ENCODE assay signal across 13 mouse cellular contexts in the genomic region with DNA sequence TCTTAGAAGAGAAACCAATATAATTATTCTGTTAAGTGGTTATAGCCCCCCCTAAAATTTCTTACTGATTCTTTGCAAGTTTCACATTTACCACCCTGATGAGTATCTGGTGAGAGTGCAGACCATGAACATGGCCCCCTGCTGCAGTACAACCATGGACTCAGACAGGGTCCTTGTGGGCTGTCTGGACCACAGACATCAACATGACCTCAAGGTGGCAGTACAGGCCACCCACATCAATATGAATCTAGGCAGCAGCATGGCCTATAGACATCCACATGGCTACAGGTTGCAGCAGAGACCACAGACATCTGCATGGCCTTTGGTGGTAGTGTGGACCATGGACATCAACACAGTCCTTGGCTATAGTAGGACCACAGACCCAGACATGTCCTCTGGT. TPM values are rescaled to one million over a fixed set of nuclear protein-coding genes. Genes with fewer than 3 reads are reported as not detected.
DNase-seq lines count a peak whose midpoint lies in the region; ATAC-seq and TF ChIP-seq lines count a peak whose summit lies in the region.
"Had no signal": no experiment of that assay in that cellular context is flagged by ENCODE, and none has a peak within 500 bp of the region (broad histone marks: within the 10 kb centered on the region; RNA-seq: fewer than 3 reads in every experiment).

No protein-coding gene starts in this region.

- in situ Hi-C loops in CH12.LX (cut with MboI; ENCODE audit: low pct_ligation_motif_present, low pct_unique_long_range_greater_than_20kb, low sequenced_read_pairs), result no loop called here

- H3K4me3 ChIP-seq in kidney, embryonic 15.5 days (replicated peaks), result no peak overlapping the region
- H3K4me3 ChIP-seq in CH12.LX (replicated peaks in 1 of 3; ENCODE audit: low read depth in 2 of 3, low read length in 2 of 3, poor library complexity in 1 of 3), result no peak overlapping the region

- ATAC-seq in kidney, embryonic 15.5 days (replicated peaks; ENCODE audit: low FRiP score), result no peak
- ATAC-seq: inflammation-experienced regulatory T-cells, adult 6 months had no signal

- TF ChIP-seq CTCF in CH12.LX (conservative IDR thresholded peaks at IDR 0.05 in 1 of 2, IDR thresholded peaks at IDR 0.05 in 1 of 2; ENCODE audit: low read depth in 2 of 2, low read length in 2 of 2), result peak in 1 of 2 experiments; percentile 49; a peak in 2 of 4 replicates

- no peaks in the 10 kb centered on the region for H3K9me3 ChIP-seq in kidney, embryonic 15.5 days (replicated peaks)
- no peaks in the 10 kb centered on the region for H3K9me3 ChIP-seq in CH12.LX (replicated peaks; ENCODE audit: low read length)

- intact Hi-C loops in left cerebral cortex, postnatal 36 days (cut with DNase I), result no loop called here

- no peak overlapping the region for H3K4me2 ChIP-seq in kidney, embryonic 15.5 days
- H3K4me2 ChIP-seq in CH12.LX (ENCODE audit: insufficient read depth, low read depth, poor library complexity, severe bottlenecking), result no peak overlapping the region

- TF ChIP-seq RAD21 in CH12.LX (IDR thresholded peaks at IDR 0.05; ENCODE audit: low read depth, low read length), result peak; percentile 11; the same call in 1 of the 2 replicates

- TF ChIP-seq POLR2A in CH12.LX (IDR thresholded peaks at IDR 0.05; ENCODE audit: low read depth, low read length), result no peak

- peak; percentile 43 for DNase-seq in kidney, adult 11 months
- DNase-seq in 416B (ENCODE audit: low read depth) (peak; percentile 5), CH12.LX (ENCODE audit: extremely low read depth) (peak; percentile 29)
- peak; percentile 37 for DNase-seq in kidney, postnatal 10 days
- DNase-seq in urinary bladder, adult 18-20 months (ENCODE audit: low spot score in 2 of 2), result no peak
- no peak for DNase-seq in frontal cortex, postnatal 10 days (ENCODE audit: low spot score in 2 of 2)
- DNase-seq in left cerebral cortex, postnatal 36 days (ENCODE audit: low spot score in 2 of 2), result no peak
- DNase-seq: gastrocnemius, postnatal 10 days; lung, postnatal 4 days had no signal

- H3K27ac ChIP-seq in kidney, embryonic 15.5 days, result no peak overlapping the region
- H3K27ac ChIP-seq in CH12.LX (ENCODE audit: insufficient read depth, low read depth), result no peak overlapping the region

- dilution Hi-C loops in CH12.LX (cut with MboI; ENCODE audit: extremely low pct_ligation_motif_present, extremely low pct_unique_long_range_greater_than_20kb, low sequenced_read_pairs), result no loop called here

- no peak for TF ChIP-seq EP300 in CH12.LX (IDR thresholded peaks at IDR 0.05; ENCODE audit: low read length)

- H3K9ac ChIP-seq in kidney, embryonic 15.5 days, result no peak overlapping the region
- H3K9ac ChIP-seq in CH12.LX (ENCODE audit: insufficient read depth, low read depth), result no peak overlapping the region

- no peaks in the 10 kb centered on the region for H3K79me2 ChIP-seq in CH12.LX (replicated peaks; ENCODE audit: control insufficient read depth, extremely low read depth, insufficient read depth, poor library complexity, severe bottlenecking)

- H3K36me3 ChIP-seq in kidney, embryonic 15.5 days, result no peaks in the 10 kb centered on the region
- H3K36me3 ChIP-seq in CH12.LX (replicated peaks in 1 of 2; ENCODE audit: control insufficient read depth in 1 of 2, insufficient read depth in 1 of 2, low read length in 1 of 2), result no peaks in the 10 kb centered on the region

- H3K4me1 ChIP-seq in kidney, embryonic 15.5 days, result no peaks in the 10 kb centered on the region
- no peaks in the 10 kb centered on the region for H3K4me1 ChIP-seq in CH12.LX (ENCODE audit: control insufficient read depth in 1 of 2, insufficient read depth in 2 of 2)

- H3K27me3 ChIP-seq in kidney, embryonic 15.5 days, result no peaks in the 10 kb centered on the region
- H3K27me3 ChIP-seq in CH12.LX (replicated peaks), result no peaks in the 10 kb centered on the region

TF ChIP-seq in CH12.LX, 34 proteins besides CTCF, POLR2A, EP300 and RAD21:
- TF ChIP-seq E2F4 (IDR thresholded peaks at IDR 0.05; ENCODE audit: insufficient replicate concordance, low read depth, low read length), result no peak
- TF ChIP-seq JUND (conservative IDR thresholded peaks at IDR 0.05; ENCODE audit: low read depth, low read length), result no peak
- 0 out of 2 replicates have a peak, but pooled peaks have one; percentile 9 for TF ChIP-seq SMC3 (IDR thresholded peaks at IDR 0.05; ENCODE audit: low read depth, low read length)

RNA-seq across cellular contexts. Expression of a gene that starts 8.5 kb away (rescaled TPM):
- polyA plus RNA-seq in kidney, embryonic 15.5 days (2015; fragmentation: Nextera tagmentation; extraction: Ambion mirVana), result 3.1 and 3.3 TPM in 2 replicates
- total RNA-seq in CH12.LX (2012; rRNA removed), result not detected in 2 replicates
- not detected in 2 replicates for total RNA-seq in CH12.LX (2014; rRNA removed)
- not detected in 2 replicates for polyA plus RNA-seq in CH12.LX (2012; ENCODE audit: insufficient read length, low read depth)
- under 1 TPM; 0.20 to 0.97 TPM for total RNA-seq in left cerebral cortex, postnatal 36 days (2021)
- total RNA-seq: MEL had no signal
- polyA plus RNA-seq: heart, embryonic 14.5 days; inflammation-experienced regulatory T-cells, adult 6 months had no signal

RNA-seq across cellular contexts. Expression of a gene that starts 19.6 kb away (rescaled TPM):
- 1.1 and 1.4 TPM in 2 replicates for polyA plus RNA-seq in kidney, embryonic 15.5 days (2015; fragmentation: Nextera tagmentation; extraction: Ambion mirVana)
- total RNA-seq in CH12.LX (2012; rRNA removed) (not detected in 2 replicates), CH12.LX (2014; rRNA removed) (not detected in 2 replicates)
- polyA plus RNA-seq in CH12.LX (2012; ENCODE audit: insufficient read length, low read depth), result not detected in 2 replicates
- 1 to 10 TPM; 5.8 to 7.2 TPM for total RNA-seq in left cerebral cortex, postnatal 36 days (2021)
- total RNA-seq: gastrocnemius, postnatal 10 days; MEL had no signal
- polyA plus RNA-seq: inflammation-experienced regulatory T-cells, adult 6 months had no signal

Comparison
In these comparisons a context has a peak if more than half of its experiments do, and no peak if none do; other contexts are left out.
1. DNase-seq: peak in kidney, adult 11 months (single experiment), 416B (single experiment), CH12.LX (single experiment) and kidney, postnatal 10 days (single experiment); none in urinary bladder, adult 18-20 months (0 of 2), frontal cortex, postnatal 10 days (0 of 2) and left cerebral cortex, postnatal 36 days (0 of 2).
2. RNA of a gene that starts 19.6 kb away (total RNA-seq): 5.8 to 7.2 TPM in left cerebral cortex, postnatal 36 days; not detected in CH12.LX; every median in the first group is over 4 times any median in the second.